Mouse (Mus musculus): ENCODE data around the gene Gm5136. TPM values are rescaled to one million over a fixed set of nuclear protein-coding genes. Genes with fewer than 3 reads are reported as not detected.

The Gm5136 gene
- total RNA-seq, 1 experiment = 0.31 TPM

DNA sequence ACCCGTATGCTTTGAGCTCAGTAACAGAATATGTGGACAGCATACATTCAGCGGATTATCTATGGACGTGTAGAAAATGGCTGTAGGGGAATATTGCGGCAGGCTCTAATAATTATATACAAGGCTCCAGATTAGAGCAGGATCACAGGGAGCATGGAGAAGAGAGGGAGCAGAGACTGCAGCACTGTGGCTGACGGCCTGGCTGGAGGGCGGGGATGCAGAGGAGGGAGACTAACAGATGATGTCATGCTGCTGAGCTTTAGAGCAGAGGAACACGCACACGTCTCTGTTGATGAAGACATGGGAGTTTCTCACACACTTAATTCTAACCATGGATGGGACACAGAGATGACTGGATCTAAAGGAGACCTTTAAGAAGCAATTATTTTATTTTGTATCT is 22.9 kb downstream of the Gm5136 start:
- Histone ChIP-seq H3K4me1 (ENCODE audit: control insufficient read depth in 2 of 2, insufficient read depth in 2 of 2, low read length in 2 of 2, poor library complexity in 1 of 2) (no peaks in the 10 kb centered on the region), H3K9ac (ENCODE audit: insufficient read depth, low read depth, low read length, poor library complexity, severe bottlenecking) (no peak overlapping the region), H3K4me3 (ENCODE audit: insufficient read depth in 1 of 2, low read depth in 1 of 2, low read length in 2 of 2, poor library complexity in 1 of 2, severe bottlenecking in 1 of 2) (no peak overlapping the region), H3K27ac (ENCODE audit: insufficient read depth, low read depth, low read length, poor library complexity, severe bottlenecking) (no peak overlapping the region), H3K36me3 (ENCODE audit: control insufficient read depth, insufficient read depth, low read length, poor library complexity, severe bottlenecking) (no peaks in the 10 kb centered on the region), H3K9me3 (ENCODE audit: control insufficient read depth, insufficient read depth, low read depth, low read length) (no peaks in the 10 kb centered on the region)
- DNase-seq (ENCODE audit: low read depth, low spot score) = no peak
- in situ Hi-C loops (cut with MboI; ENCODE audit: low sequenced_read_pairs in 2 of 2, unreplicated experiment in 2 of 2) = no loop called here
- no peak for TF ChIP-seq MAFK (IDR thresholded peaks at IDR 0.05; ENCODE audit: insufficient read depth, low read depth, low read length)
- TF ChIP-seq CHD2 (IDR thresholded peaks at IDR 0.05; ENCODE audit: low read depth, low read length) = no peak
- no peak for TF ChIP-seq HCFC1 (IDR thresholded peaks at IDR 0.05; ENCODE audit: borderline replicate concordance, insufficient read depth, low read length)
- no peak for TF ChIP-seq ZC3H11A (IDR thresholded peaks at IDR 0.05; ENCODE audit: borderline replicate concordance, low read depth, low read length)
- no peak for TF ChIP-seq ZNF384 (IDR thresholded peaks at IDR 0.05; ENCODE audit: low read depth, low read length)

DNA sequence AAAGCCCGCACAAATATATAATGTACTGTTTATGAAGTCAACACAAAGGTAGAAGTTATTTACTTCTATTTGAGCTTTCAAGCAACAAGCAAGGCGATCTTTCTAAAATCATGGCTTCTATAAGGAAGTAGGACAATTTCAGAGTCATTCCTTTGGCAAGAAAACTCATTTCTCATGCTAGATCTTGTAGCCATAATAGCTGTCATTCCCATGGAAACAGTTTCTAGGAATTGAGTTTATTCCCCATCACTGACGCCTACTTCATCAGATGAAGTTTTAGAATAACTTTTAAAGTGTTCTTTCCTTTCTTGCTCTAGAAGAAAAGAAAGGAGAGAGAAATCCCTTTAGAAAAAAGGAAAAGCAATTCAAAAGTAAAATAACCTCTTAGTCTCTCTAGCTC is 31.0 kb downstream of the Gm5136 start:
- in situ Hi-C loops (cut with MboI; ENCODE audit: low sequenced_read_pairs in 2 of 2, unreplicated experiment in 2 of 2) = no loop called here
- TF ChIP-seq CHD2 (IDR thresholded peaks at IDR 0.05; ENCODE audit: low read depth, low read length) = no peak
- TF ChIP-seq ZNF384 (IDR thresholded peaks at IDR 0.05; ENCODE audit: low read depth, low read length) = no peak
- TF ChIP-seq HCFC1 (IDR thresholded peaks at IDR 0.05; ENCODE audit: borderline replicate concordance, insufficient read depth, low read length) = no peak
- no peak for TF ChIP-seq ZC3H11A (IDR thresholded peaks at IDR 0.05; ENCODE audit: borderline replicate concordance, low read depth, low read length)
- TF ChIP-seq MAFK (IDR thresholded peaks at IDR 0.05; ENCODE audit: insufficient read depth, low read depth, low read length) = no peak

DNA sequence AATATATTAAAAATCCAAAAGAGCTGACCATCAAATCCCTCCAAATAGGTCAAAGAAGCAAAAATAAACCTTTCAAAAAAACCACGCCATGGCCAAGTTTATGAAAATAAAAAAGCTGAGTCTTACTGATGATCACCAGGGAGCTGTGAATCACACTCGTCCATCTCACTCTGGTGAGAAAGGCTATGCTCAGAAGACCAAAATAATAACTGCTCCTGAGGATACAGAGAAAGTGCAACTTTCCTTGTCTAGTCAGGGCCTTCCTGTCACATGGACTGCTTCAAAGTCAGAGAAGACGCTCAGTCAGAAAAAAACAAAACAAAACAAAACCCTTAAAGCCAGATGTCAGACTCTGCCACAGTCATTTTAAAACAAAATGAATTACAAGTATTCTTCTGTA is 39.7 kb downstream of the Gm5136 start:
- H3K9me3 ChIP-seq (ENCODE audit: control insufficient read depth, insufficient read depth, low read depth, low read length) = no peaks in the 10 kb centered on the region
- DNase-seq (ENCODE audit: low read depth, low spot score) = no peak
- no peak overlapping the region for H3K9ac ChIP-seq (ENCODE audit: insufficient read depth, low read depth, low read length, poor library complexity, severe bottlenecking)
- in situ Hi-C loops (cut with MboI; ENCODE audit: low sequenced_read_pairs in 2 of 2, unreplicated experiment in 2 of 2) = no loop called here
- H3K4me1 ChIP-seq (ENCODE audit: control insufficient read depth in 2 of 2, insufficient read depth in 2 of 2, low read length in 2 of 2, poor library complexity in 1 of 2) = no peaks in the 10 kb centered on the region
- TF ChIP-seq ZNF384 (IDR thresholded peaks at IDR 0.05; ENCODE audit: low read depth, low read length) (no peak), HCFC1 (IDR thresholded peaks at IDR 0.05; ENCODE audit: borderline replicate concordance, insufficient read depth, low read length) (no peak), ZC3H11A (IDR thresholded peaks at IDR 0.05; ENCODE audit: borderline replicate concordance, low read depth, low read length) (no peak)
- no peaks in the 10 kb centered on the region for H3K36me3 ChIP-seq (ENCODE audit: control insufficient read depth, insufficient read depth, low read length, poor library complexity, severe bottlenecking)
- H3K4me3 ChIP-seq (ENCODE audit: insufficient read depth in 1 of 2, low read depth in 1 of 2, low read length in 2 of 2, poor library complexity in 1 of 2, severe bottlenecking in 1 of 2) = no peak overlapping the region
- H3K27ac ChIP-seq (ENCODE audit: insufficient read depth, low read depth, low read length, poor library complexity, severe bottlenecking) = no peak overlapping the region

More for the DNA sequence above, 31.0 kb downstream of the Gm5136 start:
- H3K4me3 ChIP-seq (ENCODE audit: insufficient read depth in 1 of 2, low read depth in 1 of 2, low read length in 2 of 2, poor library complexity in 1 of 2, severe bottlenecking in 1 of 2) = no peak overlapping the region
- DNase-seq (ENCODE audit: low read depth, low spot score) = no peak
- no peak overlapping the region for H3K9ac ChIP-seq (ENCODE audit: insufficient read depth, low read depth, low read length, poor library complexity, severe bottlenecking)
- H3K36me3 ChIP-seq (ENCODE audit: control insufficient read depth, insufficient read depth, low read length, poor library complexity, severe bottlenecking) = no peaks in the 10 kb centered on the region
- no peaks in the 10 kb centered on the region for H3K4me1 ChIP-seq (ENCODE audit: control insufficient read depth in 2 of 2, insufficient read depth in 2 of 2, low read length in 2 of 2, poor library complexity in 1 of 2)
- H3K9me3 ChIP-seq (ENCODE audit: control insufficient read depth, insufficient read depth, low read depth, low read length) = no peaks in the 10 kb centered on the region
- no peak overlapping the region for H3K27ac ChIP-seq (ENCODE audit: insufficient read depth, low read depth, low read length, poor library complexity, severe bottlenecking)

DNA sequence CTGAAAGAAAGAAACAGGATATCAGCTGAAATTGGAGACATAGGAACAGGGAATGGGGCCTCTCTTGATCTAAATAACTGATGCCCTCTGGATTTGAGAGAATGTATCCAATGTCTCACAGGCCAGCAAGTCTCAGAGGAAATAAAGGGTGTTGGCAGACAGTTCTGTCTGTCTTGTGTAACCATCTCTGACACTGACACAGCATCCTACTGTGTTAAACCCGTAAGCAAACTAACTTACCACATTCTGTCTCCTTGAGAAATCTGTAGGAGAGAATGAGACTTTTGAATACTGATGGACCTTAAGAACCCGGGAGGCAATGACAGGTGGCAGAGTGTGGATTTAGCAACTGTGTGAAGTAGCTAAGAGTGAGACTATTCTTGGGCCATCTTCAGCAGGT is 41.7 kb downstream of the Gm5136 start:
- H3K4me3 ChIP-seq (ENCODE audit: insufficient read depth in 1 of 2, low read depth in 1 of 2, low read length in 2 of 2, poor library complexity in 1 of 2, severe bottlenecking in 1 of 2) = no peak overlapping the region
- no peaks in the 10 kb centered on the region for H3K4me1 ChIP-seq (ENCODE audit: control insufficient read depth in 2 of 2, insufficient read depth in 2 of 2, low read length in 2 of 2, poor library complexity in 1 of 2)
- H3K27ac ChIP-seq (ENCODE audit: insufficient read depth, low read depth, low read length, poor library complexity, severe bottlenecking) = no peak overlapping the region
- no peak for DNase-seq (ENCODE audit: low read depth, low spot score)
- TF ChIP-seq HCFC1 (IDR thresholded peaks at IDR 0.05; ENCODE audit: borderline replicate concordance, insufficient read depth, low read length) (no peak), MAFK (IDR thresholded peaks at IDR 0.05; ENCODE audit: insufficient read depth, low read depth, low read length) (no peak), ZC3H11A (IDR thresholded peaks at IDR 0.05; ENCODE audit: borderline replicate concordance, low read depth, low read length) (no peak), CHD2 (IDR thresholded peaks at IDR 0.05; ENCODE audit: low read depth, low read length) (no peak), ZNF384 (IDR thresholded peaks at IDR 0.05; ENCODE audit: low read depth, low read length) (no peak)
- no peaks in the 10 kb centered on the region for H3K36me3 ChIP-seq (ENCODE audit: control insufficient read depth, insufficient read depth, low read length, poor library complexity, severe bottlenecking)
- in situ Hi-C loops (cut with MboI; ENCODE audit: low sequenced_read_pairs in 2 of 2, unreplicated experiment in 2 of 2) = no loop called here
- H3K9me3 ChIP-seq (ENCODE audit: control insufficient read depth, insufficient read depth, low read depth, low read length) = no peaks in the 10 kb centered on the region
- no peak overlapping the region for H3K9ac ChIP-seq (ENCODE audit: insufficient read depth, low read depth, low read length, poor library complexity, severe bottlenecking)

DNA sequence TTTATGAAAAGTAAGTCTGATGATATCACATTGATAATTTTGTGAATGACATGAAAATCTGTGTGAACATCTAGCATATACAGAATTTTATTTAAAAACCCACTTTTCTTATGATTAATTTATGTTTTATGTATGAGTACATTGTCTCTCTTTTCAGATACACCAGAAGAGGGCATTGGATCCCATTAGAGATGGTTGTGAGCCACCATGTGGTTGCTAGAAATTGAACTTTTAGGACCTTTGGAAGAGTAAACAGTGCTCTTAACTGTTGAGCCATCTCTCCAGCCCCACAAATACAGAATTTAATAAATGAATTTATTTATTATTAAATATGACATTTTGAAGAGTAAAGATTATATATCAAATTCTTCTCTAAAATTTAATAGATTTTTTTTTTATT is 42.3 kb downstream of the Gm5136 start:
- Histone ChIP-seq H3K4me3 (ENCODE audit: insufficient read depth in 1 of 2, low read depth in 1 of 2, low read length in 2 of 2, poor library complexity in 1 of 2, severe bottlenecking in 1 of 2) (no peak overlapping the region), H3K9me3 (ENCODE audit: control insufficient read depth, insufficient read depth, low read depth, low read length) (no peaks in the 10 kb centered on the region), H3K36me3 (ENCODE audit: control insufficient read depth, insufficient read depth, low read length, poor library complexity, severe bottlenecking) (no peaks in the 10 kb centered on the region), H3K27ac (ENCODE audit: insufficient read depth, low read depth, low read length, poor library complexity, severe bottlenecking) (no peak overlapping the region), H3K4me1 (ENCODE audit: control insufficient read depth in 2 of 2, insufficient read depth in 2 of 2, low read length in 2 of 2, poor library complexity in 1 of 2) (no peaks in the 10 kb centered on the region), H3K9ac (ENCODE audit: insufficient read depth, low read depth, low read length, poor library complexity, severe bottlenecking) (no peak overlapping the region)
- no peak for DNase-seq (ENCODE audit: low read depth, low spot score)
- in situ Hi-C loops (cut with MboI; ENCODE audit: low sequenced_read_pairs in 2 of 2, unreplicated experiment in 2 of 2) = no loop called here
- TF ChIP-seq ZC3H11A (IDR thresholded peaks at IDR 0.05; ENCODE audit: borderline replicate concordance, low read depth, low read length) (no peak), HCFC1 (IDR thresholded peaks at IDR 0.05; ENCODE audit: borderline replicate concordance, insufficient read depth, low read length) (no peak), ZNF384 (IDR thresholded peaks at IDR 0.05; ENCODE audit: low read depth, low read length) (no peak), CHD2 (IDR thresholded peaks at IDR 0.05; ENCODE audit: low read depth, low read length) (no peak), MAFK (IDR thresholded peaks at IDR 0.05; ENCODE audit: insufficient read depth, low read depth, low read length) (no peak)
